Comparison of ENCODE assay signal across 9 mouse cellular contexts in the genomic region with DNA sequence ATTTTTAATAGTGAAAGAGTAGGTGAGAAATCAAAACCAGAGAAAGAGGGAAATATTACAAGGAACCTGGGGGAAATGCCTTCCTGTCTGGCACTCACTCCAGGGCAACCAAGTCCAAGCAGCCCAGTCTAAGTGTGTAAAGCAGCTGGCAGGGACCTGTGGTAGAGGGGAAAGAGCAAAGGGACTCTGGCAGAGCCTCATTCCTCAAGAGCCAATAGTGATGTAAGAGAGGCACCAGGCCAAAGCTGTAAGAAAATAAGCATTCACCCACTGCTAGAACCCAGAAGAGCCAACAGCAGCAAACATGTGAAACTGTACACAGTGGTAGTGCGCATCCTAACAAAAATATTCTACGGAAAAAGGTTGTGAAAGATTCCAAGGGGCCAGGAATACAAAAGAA.
DNase-seq lines count a peak whose midpoint lies in the region; ATAC-seq and TF ChIP-seq lines count a peak whose summit lies in the region.
"Had no signal": no experiment of that assay in that cellular context is flagged by ENCODE, and none has a peak within 500 bp of the region (broad histone marks: within the 10 kb centered on the region; RNA-seq: fewer than 3 reads in every experiment).

No protein-coding gene starts in this region.

- H3K4me3 ChIP-seq in kidney, adult 2 months (ENCODE audit: insufficient read depth, low read depth, low read length): no peak overlapping the region
- no peak overlapping the region for H3K4me3 ChIP-seq in stomach, postnatal 0 days (ENCODE audit: low read depth, low read length)

- H3K9me3 ChIP-seq in stomach, postnatal 0 days (ENCODE audit: control insufficient read depth, low read length): no peaks in the 10 kb centered on the region

- peak; percentile 80 for DNase-seq in kidney, adult 2 months
- DNase-seq in kidney, postnatal 4 days: no peak
- peak; percentile 3 to 47 for DNase-seq in adrenal gland, postnatal 36 days
- peak; percentile 6 to 33 for DNase-seq in frontal cortex, postnatal 36 days (ENCODE audit: low spot score in 2 of 2)
- peak; percentile 33 to 47 for DNase-seq in layer of hippocampus, adult 8-10 months (ENCODE audit: low spot score in 2 of 2)
- DNase-seq in skeletal muscle tissue, adult 2 months (ENCODE audit: low read depth, low spot score): peak; percentile 56
- DNase-seq in stomach, postnatal 0 days (ENCODE audit: low spot score): no peak
- DNase-seq in spleen, postnatal 36 days (ENCODE audit: low spot score in 2 of 2): no peak

- TF ChIP-seq EP300 in stomach, postnatal 0 days (optimal IDR thresholded peaks at IDR 0.05): no peak

- H3K27ac ChIP-seq in kidney, adult 2 months (ENCODE audit: insufficient read depth, low read depth, low read length): no peak overlapping the region
- H3K27ac ChIP-seq in stomach, postnatal 0 days (replicated peaks): no peak overlapping the region

- 93% methylated on average over 2 of the region's 2 CpGs for WGBS in kidney, adult 2 months
- WGBS in stomach, postnatal 0 days: 86% methylated on average over 2 of the region's 2 CpGs

- no peak for TF ChIP-seq POLR2A in kidney, adult 2 months (IDR thresholded peaks at IDR 0.05; ENCODE audit: low read depth, low read length)

- H3K36me3 ChIP-seq in kidney, adult 2 months (ENCODE audit: control insufficient read depth, insufficient read depth, low read length): no peaks in the 10 kb centered on the region
- no peaks in the 10 kb centered on the region for H3K36me3 ChIP-seq in stomach, postnatal 0 days (ENCODE audit: control insufficient read depth, insufficient read depth, low read length)

- no peak for ATAC-seq in stomach, postnatal 0 days (ENCODE audit: low FRiP score, low TSS enrichment)
- ATAC-seq: Patski had no signal

- TF ChIP-seq CTCF in kidney, adult 2 months (conservative IDR thresholded peaks at IDR 0.05; ENCODE audit: insufficient read depth, insufficient read length, low read depth, low read length): no peak
- TF ChIP-seq CTCF in stomach, postnatal 0 days (IDR thresholded peaks at IDR 0.05; ENCODE audit: low read depth): no peak

- H3K4me1 ChIP-seq in kidney, adult 2 months (ENCODE audit: control insufficient read depth, insufficient read depth, low read length): no peaks in the 10 kb centered on the region; the same call in 1 of the 2 replicates
- no peaks in the 10 kb centered on the region for H3K4me1 ChIP-seq in stomach, postnatal 0 days (replicated peaks; ENCODE audit: control insufficient read depth, insufficient read depth)

- no peaks in the 10 kb centered on the region for H3K27me3 ChIP-seq in kidney, adult 2 months (replicated peaks; ENCODE audit: control insufficient read depth, insufficient read depth, low read length)
- no peaks in the 10 kb centered on the region for H3K27me3 ChIP-seq in stomach, postnatal 0 days (ENCODE audit: control insufficient read depth, insufficient read depth, low read length)
- H3K27me3 ChIP-seq: Patski had no signal

- no peak overlapping the region for H3K4me2 ChIP-seq in stomach, postnatal 0 days (replicated peaks; ENCODE audit: low read depth)

- no peak overlapping the region for H3K9ac ChIP-seq in stomach, postnatal 0 days (ENCODE audit: low read length)

Comparison
In these comparisons a context has a peak if more than half of its experiments do, and no peak if none do; other contexts are left out.
1. DNase-seq: peak in kidney, adult 2 months (single experiment), adrenal gland, postnatal 36 days (2 of 2), frontal cortex, postnatal 36 days (2 of 2), layer of hippocampus, adult 8-10 months (2 of 2) and skeletal muscle tissue, adult 2 months (single experiment); none in kidney, postnatal 4 days (0 of 2), stomach, postnatal 0 days (single experiment) and spleen, postnatal 36 days (0 of 2).